Mouse (Mus musculus): ENCODE results near the gene Hist1h2bf.

GRCm38 (mm10) chr13:23576906-23577639 lies 3.1 kb upstream of the Hist1h2bf start:
- TF ChIP-seq CTCF (IDR thresholded peaks at IDR 0.05; ENCODE audit: low read depth, low read length) (no peak), POLR2A (IDR thresholded peaks at IDR 0.05; ENCODE audit: insufficient read depth, low read length) (no peak), EP300 (IDR thresholded peaks at IDR 0.05; ENCODE audit: insufficient read depth, low read depth, low read length) (no peak)
